Mouse (Mus musculus) kidney, adult 9 months (tissue): ENCODE results near the gene Dtd1.

ENCODE experiments used
- DNase-seq: peaks from one replicate; pipeline ENCODE4 v3.0.0; 2022

Dtd1 gene

DNA sequence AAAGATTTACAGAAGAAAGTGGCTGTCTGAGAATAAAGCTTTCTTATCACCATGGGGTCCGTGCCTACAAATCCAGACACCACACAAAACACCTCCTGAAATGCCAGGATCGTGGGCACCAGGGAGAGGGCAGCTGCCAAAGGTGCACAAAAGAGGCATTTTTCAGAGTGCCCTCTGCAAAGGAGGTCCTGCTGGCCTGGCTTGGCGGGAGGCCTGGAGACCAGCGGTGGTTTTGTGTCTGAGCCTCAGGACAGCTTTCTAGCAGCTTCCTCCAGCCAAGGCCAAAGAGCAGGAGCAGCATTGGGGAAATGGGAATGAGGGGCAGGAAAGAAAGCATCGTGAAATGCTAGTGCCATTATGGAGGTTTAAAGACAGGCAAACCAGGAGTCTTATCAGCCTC, 118.6 kb downstream of the Dtd1 start:
- no peak for DNase-seq

GRCm38 (mm10) chr2:144719294-144719693, 119.6 kb downstream of the Dtd1 start:
- no peak for DNase-seq

GRCm38 (mm10) chr2:144719718-144720117, 120.0 kb downstream of the Dtd1 start:
- no peak for DNase-seq

GRCm38 (mm10) chr2:144720407-144720959, 120.8 kb downstream of the Dtd1 start:
- DNase-seq, result peak; percentile 5

- peak; percentile 11 for DNase-seq
Observed at GRCm38 (mm10) chr2:144724679-144725078, 125.0 kb downstream of the Dtd1 start.

- DNase-seq, result no peak
Observed at GRCm38 (mm10) chr2:144727136-144727535, 127.4 kb downstream of the Dtd1 start.

GRCm38 (mm10) chr2:144729776-144730175, 130.1 kb downstream of the Dtd1 start:
- no peak for DNase-seq

- no peak for DNase-seq
Observed at GRCm38 (mm10) chr2:144738161-144738560, 138.5 kb downstream of the Dtd1 start.

DNA sequence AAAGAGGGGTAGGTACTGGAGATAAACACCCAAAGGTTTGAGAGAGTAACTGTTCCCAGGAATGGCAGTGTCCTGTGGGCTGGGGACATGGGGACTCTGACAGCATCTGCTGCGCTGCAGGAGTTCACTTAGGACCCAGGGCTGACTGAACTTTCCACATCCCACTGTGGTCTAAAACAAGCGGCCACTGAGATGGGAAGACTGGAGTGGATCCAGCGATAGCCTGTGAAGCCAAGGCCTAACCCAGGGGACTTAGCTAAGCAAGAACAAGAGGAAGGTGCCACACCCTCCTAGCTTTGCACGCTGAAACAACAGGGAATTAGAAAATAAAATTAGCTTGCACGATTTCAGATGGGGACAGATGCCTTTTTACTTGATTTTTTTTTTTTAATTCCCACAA, 138.9 kb downstream of the Dtd1 start:
- no peak for DNase-seq

GRCm38 (mm10) chr2:144740577-144740997, 140.9 kb downstream of the Dtd1 start:
- peak; percentile 28 for DNase-seq

DNA sequence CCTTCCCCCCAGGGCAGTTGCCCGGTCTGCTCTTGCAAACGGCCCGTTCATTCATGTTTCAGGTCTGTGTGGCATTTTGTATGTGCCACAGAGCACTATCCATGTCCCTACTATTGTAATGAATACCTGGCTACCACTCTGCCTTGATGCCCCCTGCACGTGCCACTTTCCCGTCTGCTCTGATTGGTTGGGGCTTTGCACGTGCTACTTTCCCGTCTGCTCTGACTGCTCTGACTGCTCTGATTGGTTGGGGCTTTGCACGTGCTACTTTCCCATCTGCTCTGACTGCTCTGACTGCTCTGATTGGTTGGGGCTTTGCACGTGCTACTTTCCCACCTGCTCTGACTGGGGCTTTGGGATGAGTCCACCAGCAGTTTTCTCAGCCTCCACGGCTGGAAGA, 142.3 kb downstream of the Dtd1 start:
- no peak for DNase-seq

GRCm38 (mm10) chr2:144743316-144743715, 143.6 kb downstream of the Dtd1 start:
- DNase-seq, result no peak

GRCm38 (mm10) chr2:144745266-144745665, 145.6 kb downstream of the Dtd1 start:
- DNase-seq, result no peak

DNA sequence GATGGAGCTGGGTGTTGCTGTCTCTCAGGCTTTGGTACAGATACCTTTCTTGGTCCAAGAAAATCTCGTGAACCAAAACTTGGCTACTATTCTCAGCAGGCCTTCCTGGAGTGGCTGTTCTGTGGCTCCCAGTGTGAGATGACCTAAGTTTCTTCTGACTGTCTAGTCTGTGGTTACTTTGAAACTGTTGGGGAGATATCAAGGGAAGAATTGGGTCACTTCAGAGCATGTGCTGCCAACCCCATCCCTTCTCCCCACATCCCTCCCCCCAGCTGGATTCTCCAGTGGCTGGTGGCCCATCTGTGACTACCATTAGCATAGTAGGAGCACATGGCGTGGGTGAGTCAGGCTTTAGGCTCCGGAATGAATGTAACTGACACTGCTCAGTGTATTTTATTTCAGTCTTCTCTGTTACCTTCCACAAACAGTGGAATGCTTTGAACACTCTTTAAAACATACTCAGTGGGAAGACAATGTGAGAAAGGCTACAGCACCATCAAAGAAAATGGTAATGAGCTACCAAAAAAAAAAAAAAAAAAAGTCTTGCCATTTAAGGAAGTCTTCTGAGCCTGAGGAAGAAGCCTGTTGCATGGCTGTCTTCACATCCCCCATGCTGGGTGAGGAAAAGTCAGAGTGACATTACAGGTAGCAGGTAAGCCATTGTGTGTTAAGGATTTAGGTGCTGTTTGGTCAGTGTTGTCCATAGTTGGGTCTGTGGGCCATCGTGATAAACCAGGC, 146.5 kb downstream of the Dtd1 start:
- no peak for DNase-seq

DNA sequence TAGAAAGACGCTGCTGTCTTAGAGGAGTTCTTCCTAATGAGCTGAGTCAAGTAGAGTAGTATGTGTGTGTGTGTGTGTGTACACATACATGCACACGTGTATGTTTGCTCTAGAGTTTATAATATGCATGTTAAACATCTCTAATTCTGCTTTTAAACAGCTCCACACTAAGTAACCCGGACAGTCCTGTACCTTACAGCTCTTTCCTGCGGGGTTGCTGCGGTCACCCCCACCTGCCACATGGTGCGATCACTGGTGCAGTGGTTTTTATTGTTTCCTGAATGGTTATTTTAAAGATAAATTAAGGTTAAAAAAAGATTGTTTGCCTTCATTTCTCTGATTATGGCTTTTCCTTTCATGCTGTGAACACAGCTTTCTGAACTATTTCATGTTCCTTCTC, 153.9 kb downstream of the Dtd1 start:
- DNase-seq, result no peak

- DNase-seq, result no peak
Observed at GRCm38 (mm10) chr2:144755016-144755415, 155.3 kb downstream of the Dtd1 start.

DNA sequence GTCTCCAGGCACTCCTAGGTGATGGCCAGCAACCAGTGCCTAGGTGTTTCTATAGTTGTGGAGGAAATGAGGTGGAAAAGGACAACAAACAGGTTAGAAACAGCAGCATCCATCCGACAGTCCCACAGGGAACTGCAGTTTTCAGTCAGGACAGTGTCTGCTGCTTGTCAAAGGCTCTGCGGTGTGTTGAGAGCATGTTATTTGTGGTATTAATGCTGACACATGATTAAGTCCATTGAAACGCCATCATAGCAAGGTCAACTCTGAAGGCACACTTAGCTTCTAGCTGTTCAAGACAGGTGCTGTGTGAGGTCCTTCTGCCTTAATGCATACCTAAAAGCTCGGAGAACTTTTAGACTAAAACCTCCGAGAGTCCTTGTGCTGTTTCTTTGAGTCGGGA, 161.0 kb downstream of the Dtd1 start:
- no peak for DNase-seq

- DNase-seq, result no peak
Observed at GRCm38 (mm10) chr2:144763706-144764105, 164.0 kb downstream of the Dtd1 start.

DNA sequence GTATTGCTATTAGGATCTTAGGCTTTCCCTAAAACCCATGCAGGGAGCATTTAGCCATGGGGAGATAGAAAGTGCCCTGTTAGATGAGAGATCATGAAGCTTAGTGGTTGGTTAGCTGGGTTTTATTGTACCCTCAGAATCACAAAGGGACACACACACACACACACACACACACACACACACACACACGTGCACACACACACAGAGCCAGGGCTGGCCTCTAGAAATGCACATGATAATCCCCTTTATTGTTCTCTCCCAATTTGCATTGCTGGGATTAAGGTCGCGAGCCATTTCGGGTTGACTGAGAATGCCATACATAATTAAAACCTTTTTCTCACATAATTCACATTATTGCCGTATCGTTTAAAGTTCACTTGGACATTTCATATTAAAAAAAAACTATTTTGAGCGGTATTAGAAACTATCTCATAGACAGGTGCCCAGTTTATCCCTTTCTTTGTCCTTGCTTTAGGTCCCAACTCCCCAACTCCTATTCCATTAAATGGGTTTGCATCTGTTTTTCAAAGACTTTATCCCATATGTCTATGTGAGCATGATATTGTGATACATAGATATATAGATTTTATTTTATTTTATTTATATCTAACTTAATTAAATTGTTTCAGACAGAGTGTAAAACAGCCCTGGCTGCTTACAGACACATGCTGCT, 164.6 kb downstream of the Dtd1 start:
- DNase-seq, result no peak

DNA sequence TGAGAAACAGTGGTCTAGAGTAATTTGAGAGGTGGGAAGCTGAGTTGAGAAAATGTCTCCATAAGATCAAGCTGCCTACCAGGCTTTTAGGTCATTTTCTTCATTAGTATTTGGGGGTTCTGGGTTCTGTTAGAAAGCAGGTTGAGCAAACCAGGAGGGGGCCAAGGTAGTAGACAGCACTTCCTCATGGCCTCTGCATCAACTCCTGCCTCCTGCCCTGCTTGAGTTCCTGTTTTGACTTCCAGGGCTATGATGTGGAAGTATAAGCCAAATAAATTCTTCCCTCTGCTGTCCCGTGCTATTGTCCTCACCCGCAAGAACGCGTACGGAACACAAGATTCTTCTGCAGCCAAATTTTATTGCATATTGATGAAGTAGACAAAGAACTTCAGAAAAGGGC, 165.5 kb downstream of the Dtd1 start:
- DNase-seq, result no peak

DNA sequence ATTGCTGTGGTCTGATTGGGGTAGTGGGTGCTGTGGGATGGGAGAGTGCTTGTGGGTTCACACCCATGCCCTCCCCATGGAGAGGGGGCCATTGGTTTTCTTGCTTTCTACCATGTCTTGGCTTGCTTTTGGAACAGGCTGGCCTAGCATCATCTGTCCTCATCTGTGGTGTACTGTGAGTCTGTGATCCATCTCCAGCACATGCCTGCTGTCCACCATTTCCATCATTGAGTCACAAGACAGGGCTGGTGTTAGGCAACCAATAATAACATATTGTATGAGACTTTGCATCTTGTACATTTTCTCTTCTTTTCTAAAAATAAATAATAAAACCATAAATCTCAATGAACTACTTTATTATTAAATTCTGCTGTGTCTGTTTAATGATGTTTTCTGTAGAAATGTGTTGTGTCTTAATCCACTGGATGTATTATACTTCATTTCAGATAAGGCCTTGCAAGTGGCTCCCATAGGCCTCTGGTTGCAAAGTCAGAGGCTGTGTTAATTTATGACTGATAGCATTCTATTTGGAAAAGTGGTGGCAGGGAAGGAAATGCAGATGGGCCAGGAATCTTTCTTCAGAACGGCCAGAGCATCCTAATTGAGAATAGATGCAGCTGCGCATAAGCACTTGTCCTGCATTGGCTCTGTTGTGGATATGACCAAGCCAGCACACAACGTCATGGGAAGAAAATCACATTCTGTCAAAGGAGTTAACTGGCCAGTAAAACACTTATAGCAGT, 168.8 kb downstream of the Dtd1 start:
- no peak for DNase-seq

DNA sequence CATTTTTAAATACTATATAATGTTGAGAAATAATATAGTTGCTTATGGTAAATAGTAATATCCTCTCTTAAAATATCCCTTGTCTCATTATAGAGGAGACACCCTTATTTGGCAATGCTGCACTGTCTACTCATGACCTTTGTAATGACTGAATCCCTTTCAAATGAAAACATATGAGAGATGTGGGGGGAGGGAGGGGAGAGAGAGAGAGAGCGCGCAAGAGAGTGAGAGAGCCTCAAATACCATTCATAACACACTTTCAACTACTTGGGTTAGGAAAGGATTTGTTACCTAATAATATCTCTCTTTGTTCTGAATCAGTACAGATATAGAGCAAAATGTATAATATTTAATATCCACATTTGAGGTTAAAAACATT, 169.4 kb downstream of the Dtd1 start:
- DNase-seq, result no peak

- no peak for DNase-seq
Observed at GRCm38 (mm10) chr2:144769556-144769955, 169.9 kb downstream of the Dtd1 start.
